Comparison of ENCODE assay signal across 8 mouse cellular contexts in the genomic region with DNA sequence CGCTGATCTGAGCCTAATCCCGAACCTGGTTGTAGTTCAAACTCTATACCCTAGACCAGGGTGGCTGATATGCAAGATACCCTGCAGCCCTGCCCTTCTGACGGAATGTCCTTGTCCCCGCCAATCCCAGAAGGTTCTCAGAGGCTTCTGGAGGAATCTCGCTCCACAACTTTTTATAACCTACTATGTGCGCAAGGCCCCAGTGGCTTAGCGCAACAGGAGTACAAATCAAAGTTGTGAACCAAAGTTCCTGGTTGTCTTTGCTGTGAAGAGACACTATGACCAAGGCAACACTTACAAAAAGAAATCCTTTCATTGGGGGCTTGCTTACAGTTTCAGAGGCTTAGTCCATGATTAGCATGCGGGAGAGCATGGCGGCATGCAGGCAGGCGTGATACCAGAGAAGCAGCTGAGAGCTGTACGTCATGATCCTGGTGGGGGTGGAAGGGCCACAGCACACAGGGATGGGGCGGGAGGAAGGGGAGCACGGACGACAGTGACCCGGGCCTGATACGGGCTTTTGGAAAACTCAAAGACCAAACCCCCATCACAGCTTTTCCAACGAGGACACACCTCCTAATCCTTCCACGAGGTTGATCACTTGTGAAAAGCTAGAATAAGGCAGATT. TPM values are rescaled to one million over a fixed set of nuclear protein-coding genes. Genes with fewer than 3 reads are reported as not detected.
DNase-seq lines count a peak whose midpoint lies in the region; ATAC-seq and TF ChIP-seq lines count a peak whose summit lies in the region.

No protein-coding gene starts in this region.

- no peak for ATAC-seq in heart, postnatal 0 days (ENCODE audit: insufficient read depth, low read depth)
- ATAC-seq in hindbrain, embryonic 12.5 days (ENCODE audit: low FRiP score) = 0 out of 2 replicates have a peak, but pooled peaks have one; percentile 20
- ATAC-seq in midbrain, embryonic 11.5 days (ENCODE audit: low FRiP score) = peak; percentile 38; the same call in 1 of the 2 replicates

- 69% methylated on average over 18 of the region's 18 CpGs for WGBS in heart, postnatal 0 days
- WGBS in hindbrain, embryonic 12.5 days = 75% methylated on average over 18 of the region's 18 CpGs
- 72% methylated on average over 18 of the region's 18 CpGs for WGBS in midbrain, embryonic 11.5 days

- 0 out of 2 replicates have a peak overlapping the region, but pooled peaks have one; percentile 92 for H3K4me3 ChIP-seq in heart, postnatal 0 days (ENCODE audit: low read depth, low read length)
- peak overlapping the region; percentile 83; the same call in 1 of the 2 replicates for H3K4me3 ChIP-seq in hindbrain, embryonic 12.5 days
- H3K4me3 ChIP-seq in midbrain, embryonic 11.5 days (ENCODE audit: low read depth, low read length) = peak overlapping the region; percentile 89; the same call in 1 of the 2 replicates

- H3K4me2 ChIP-seq in heart, postnatal 0 days (ENCODE audit: low read depth, low read length) = no peak overlapping the region
- no peak overlapping the region for H3K4me2 ChIP-seq in hindbrain, embryonic 12.5 days (replicated peaks)
- H3K4me2 ChIP-seq in midbrain, embryonic 11.5 days = no peak overlapping the region

- H3K27ac ChIP-seq in heart, postnatal 0 days (ENCODE audit: low read depth) = no peak overlapping the region
- H3K27ac ChIP-seq in hindbrain, embryonic 12.5 days = no peak overlapping the region
- no peak overlapping the region for H3K27ac ChIP-seq in midbrain, embryonic 11.5 days (ENCODE audit: low read depth, low read length)

- H3K27me3 ChIP-seq in heart, postnatal 0 days (ENCODE audit: control insufficient read depth, insufficient read depth, low read length) = no peaks in the 10 kb centered on the region
- no peaks in the 10 kb centered on the region for H3K27me3 ChIP-seq in hindbrain, embryonic 12.5 days
- H3K27me3 ChIP-seq in midbrain, embryonic 11.5 days (ENCODE audit: control insufficient read depth, insufficient read depth, low read length) = no peaks in the 10 kb centered on the region

- H3K9ac ChIP-seq in heart, postnatal 0 days (replicated peaks; ENCODE audit: low read depth, low read length) = no peak overlapping the region
- no peak overlapping the region for H3K9ac ChIP-seq in hindbrain, embryonic 12.5 days
- no peak overlapping the region for H3K9ac ChIP-seq in midbrain, embryonic 11.5 days (ENCODE audit: low read length)

- H3K36me3 ChIP-seq in heart, postnatal 0 days (replicated peaks; ENCODE audit: control insufficient read depth, insufficient read depth, low read length) = no peaks in the 10 kb centered on the region; the same call in 1 of the 2 replicates
- peaks cover 10% of the 10 kb centered on the region; the same call in 1 of the 2 replicates for H3K36me3 ChIP-seq in hindbrain, embryonic 12.5 days
- 0 out of 2 replicates have a peak, but pooled peaks cover 3% of the 10 kb centered on the region for H3K36me3 ChIP-seq in midbrain, embryonic 11.5 days (ENCODE audit: control insufficient read depth, insufficient read depth, low read length)

- no peak for TF ChIP-seq CTCF in heart, postnatal 0 days (IDR thresholded peaks at IDR 0.05; ENCODE audit: low read depth)

- no peak for DNase-seq in heart, postnatal 0 days (ENCODE audit: low spot score)
- DNase-seq in heart, adult 9 months (ENCODE audit: low spot score in 2 of 2) = no peak
- DNase-seq in ZHBTc4 (ENCODE audit: low read depth, low spot score) = peak; percentile 51
- DNase-seq in midbrain, embryonic 11.5 days (ENCODE audit: low spot score, missing footprints) = no peak
- no peak for DNase-seq in spleen, postnatal 10 days (ENCODE audit: low spot score in 2 of 2)
- DNase-seq in T-cell, adult 2 months (ENCODE audit: low spot score) = no peak
- DNase-seq in kidney, postnatal 10 days = no peak

- no peak for TF ChIP-seq EP300 in heart, postnatal 0 days (IDR thresholded peaks at IDR 0.05; ENCODE audit: low read depth)

- H3K4me1 ChIP-seq in heart, postnatal 0 days (ENCODE audit: control insufficient read depth, insufficient read depth) = peaks cover 23% of the 10 kb centered on the region
- peaks cover 16% of the 10 kb centered on the region for H3K4me1 ChIP-seq in hindbrain, embryonic 12.5 days
- H3K4me1 ChIP-seq in midbrain, embryonic 11.5 days (ENCODE audit: control insufficient read depth, insufficient read depth, low read length) = peaks cover 11% of the 10 kb centered on the region

- H3K9me3 ChIP-seq in heart, postnatal 0 days (replicated peaks; ENCODE audit: control insufficient read depth, low read length) = no peaks in the 10 kb centered on the region
- no peaks in the 10 kb centered on the region for H3K9me3 ChIP-seq in hindbrain, embryonic 12.5 days (replicated peaks)
- no peaks in the 10 kb centered on the region for H3K9me3 ChIP-seq in midbrain, embryonic 11.5 days (ENCODE audit: control insufficient read depth, low read length)

RNA-seq across cellular contexts. Expression of a gene that starts 0.5 kb away (rescaled TPM):
- total RNA-seq in heart, postnatal 0 days (2014; rRNA removed; ENCODE audit: low replicate concordance) = 30.2 and 47.1 TPM in 2 replicates
- 31.8 and 33.8 TPM in 2 replicates for polyA plus RNA-seq in heart, postnatal 0 days (2015; fragmentation: Nextera tagmentation; extraction: Ambion mirVana)
- polyA plus RNA-seq in hindbrain, embryonic 12.5 days (2016; fragmentation: Nextera tagmentation; extraction: Ambion mirVana) = 57.6 and 60.7 TPM in 2 replicates
- 40.0 and 43.5 TPM in 2 replicates for polyA plus RNA-seq in midbrain, embryonic 11.5 days (2014; fragmentation: Nextera tagmentation; extraction: Ambion mirVana)

RNA-seq across cellular contexts. Expression of a gene that starts 9.5 kb away (rescaled TPM):
- total RNA-seq in heart, postnatal 0 days (2014; rRNA removed; ENCODE audit: low replicate concordance) = not detected in 2 replicates
- polyA plus RNA-seq in heart, postnatal 0 days (2015; fragmentation: Nextera tagmentation; extraction: Ambion mirVana) = 0.04 TPM in 1 of 2 replicates, not detected in the other
- 0.13 TPM in 1 of 2 replicates, not detected in the other for polyA plus RNA-seq in hindbrain, embryonic 12.5 days (2016; fragmentation: Nextera tagmentation; extraction: Ambion mirVana)
- polyA plus RNA-seq in midbrain, embryonic 11.5 days (2014; fragmentation: Nextera tagmentation; extraction: Ambion mirVana) = not detected in 2 replicates

RNA-seq across cellular contexts. Expression of a gene that starts 18.3 kb away (rescaled TPM):
- total RNA-seq in heart, postnatal 0 days (2014; rRNA removed; ENCODE audit: low replicate concordance) = 4.6 and 4.9 TPM in 2 replicates
- polyA plus RNA-seq in heart, postnatal 0 days (2015; fragmentation: Nextera tagmentation; extraction: Ambion mirVana) = 1.8 and 2.1 TPM in 2 replicates
- 13.2 and 14.1 TPM in 2 replicates for polyA plus RNA-seq in hindbrain, embryonic 12.5 days (2016; fragmentation: Nextera tagmentation; extraction: Ambion mirVana)
- 6.3 and 8.3 TPM in 2 replicates for polyA plus RNA-seq in midbrain, embryonic 11.5 days (2014; fragmentation: Nextera tagmentation; extraction: Ambion mirVana)
